3 mouse cellular contexts compared by ENCODE assay signal in the genomic region with DNA sequence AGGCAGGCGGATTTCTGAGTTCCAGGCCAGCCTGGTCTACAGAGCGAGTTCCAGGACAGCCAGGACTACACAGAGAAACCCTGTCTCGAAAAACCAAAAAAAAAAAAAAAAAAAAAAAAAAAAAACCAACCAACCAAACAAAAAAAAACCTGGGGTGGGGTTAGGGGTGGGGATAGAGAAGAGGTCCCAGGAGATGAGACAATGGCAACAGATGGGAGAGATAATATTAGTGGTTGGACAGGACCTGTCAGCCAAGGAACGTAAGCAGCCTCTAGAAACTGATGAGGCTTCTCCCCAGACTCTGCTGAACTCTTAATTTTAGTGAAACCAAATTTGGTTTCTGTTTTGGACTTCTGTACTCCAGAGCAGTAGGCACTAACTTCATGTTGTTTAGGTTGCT.
TF ChIP-seq lines count a peak whose summit lies in the region.

No protein-coding gene starts in this region.

TF ChIP-seq in CH12.LX, 34 proteins besides CTCF, POLR2A, EP300 and RAD21:
- TF ChIP-seq ZNF384 (IDR thresholded peaks at IDR 0.05; ENCODE audit: low read depth, low read length), result peak; percentile 64

TF ChIP-seq in ES-E14, 5 proteins besides CTCF, POLR2A, EP300 and RAD21:
- TF ChIP-seq ZNF384 (IDR thresholded peaks at IDR 0.05; ENCODE audit: low read depth, low read length), result peak; percentile 20; the same call in 1 of the 2 replicates
TF ChIP-seq in ES-E14: peak in this region for 1; not testable (repeated sequence) for 4.

TF ChIP-seq in MEL, 35 proteins besides CTCF, POLR2A, EP300 and RAD21:
- TF ChIP-seq ZNF384 (IDR thresholded peaks at IDR 0.05; ENCODE audit: low read depth, low read length), result peak; percentile 88
